Mouse (Mus musculus) left cerebral cortex, adult 18-20 months (tissue): ENCODE measurements around the gene Igflr1. TPM values are rescaled to one million over a fixed set of nuclear protein-coding genes. Genes with fewer than 3 reads are reported as not detected.

Experiments used
- DNase-seq, 2 experiments: peaks; one replicate each; pipeline ENCODE4 v3.0.0; 2021 to 2022; ENCODE audit warnings: low spot score in 2 of 2, mixed read lengths in 1 of 2
- total RNA-seq, 2 experiments: library from RNA; stranded (reverse); gene quantifications; 2 replicates each; pipeline ENCODE4 v1.2.3; 2021

The Igflr1 gene
- total RNA-seq, 2 experiments from 2014 or later: 2.9 to 4.7 TPM

GRCm38 (mm10) chr7:30587842-30588667 is 22.8 kb downstream of the Igflr1 start:
- DNase-seq: peak in 1 of 2 experiments; percentile 58

GRCm38 (mm10) chr7:30588676-30589434 is 23.6 kb downstream of the Igflr1 start, which contains the start of gene Kmt2b:
Kmt2b (minus strand) TSS chr7:30588726.
- peak; percentile 91 to 98 for DNase-seq

GRCm38 (mm10) chr7:30589435-30590301 is 24.4 kb downstream of the Igflr1 start:
- DNase-seq: peak; percentile 81 to 84

DNA sequence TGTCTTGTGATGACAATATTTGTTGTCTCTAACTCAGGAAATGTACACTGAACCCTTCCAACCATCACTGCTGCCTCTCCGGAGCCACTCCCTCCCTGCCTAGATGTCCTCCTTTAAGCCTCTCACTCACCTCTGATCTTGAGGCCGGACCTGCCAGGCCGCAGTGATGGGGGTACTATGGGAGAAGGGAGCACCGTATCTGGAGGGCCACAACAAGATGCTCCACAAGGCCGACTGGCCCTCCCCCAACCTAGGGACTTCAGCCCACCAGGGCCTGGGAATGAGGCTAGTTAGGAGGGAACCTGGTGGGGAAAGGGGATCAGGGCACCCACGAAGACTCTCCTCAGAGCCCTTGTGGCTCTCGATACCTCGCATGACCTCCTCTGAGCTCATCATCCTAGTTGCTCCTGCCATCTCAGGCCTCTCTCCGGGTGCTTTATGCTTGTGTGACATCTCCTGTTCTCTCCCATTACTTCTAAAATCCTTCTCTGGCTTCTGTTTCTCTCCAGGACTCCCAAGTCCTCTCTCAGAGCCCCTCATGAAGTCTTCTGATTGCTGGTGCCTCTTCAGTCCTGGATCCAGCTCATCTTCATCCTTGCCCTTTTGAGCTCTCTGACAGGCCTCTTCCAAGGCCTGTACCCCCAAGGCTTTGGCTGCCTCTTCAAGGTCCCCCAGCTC is 25.8 kb downstream of the Igflr1 start:
- no peak for DNase-seq

DNA sequence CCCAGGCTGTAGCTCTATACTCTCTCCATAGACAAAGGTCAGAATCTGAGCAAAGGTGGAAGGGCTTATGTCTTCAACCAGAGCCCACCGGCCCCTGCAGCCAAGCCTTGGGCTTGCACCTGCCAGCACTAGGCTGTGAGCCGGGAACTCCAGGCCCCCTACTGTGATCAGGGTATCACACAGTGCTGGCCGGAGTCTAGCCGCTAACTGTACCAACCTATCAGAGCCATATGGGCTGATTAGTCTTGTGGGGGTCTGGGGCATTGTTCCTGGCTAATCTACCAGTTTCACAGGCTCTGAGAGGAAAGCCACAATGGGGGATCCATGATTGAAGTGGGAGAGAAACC is 26.4 kb downstream of the Igflr1 start:
- DNase-seq: no peak

- no peak for DNase-seq
Observed at GRCm38 (mm10) chr7:30592772-30593423, 27.7 kb downstream of the Igflr1 start.

DNA sequence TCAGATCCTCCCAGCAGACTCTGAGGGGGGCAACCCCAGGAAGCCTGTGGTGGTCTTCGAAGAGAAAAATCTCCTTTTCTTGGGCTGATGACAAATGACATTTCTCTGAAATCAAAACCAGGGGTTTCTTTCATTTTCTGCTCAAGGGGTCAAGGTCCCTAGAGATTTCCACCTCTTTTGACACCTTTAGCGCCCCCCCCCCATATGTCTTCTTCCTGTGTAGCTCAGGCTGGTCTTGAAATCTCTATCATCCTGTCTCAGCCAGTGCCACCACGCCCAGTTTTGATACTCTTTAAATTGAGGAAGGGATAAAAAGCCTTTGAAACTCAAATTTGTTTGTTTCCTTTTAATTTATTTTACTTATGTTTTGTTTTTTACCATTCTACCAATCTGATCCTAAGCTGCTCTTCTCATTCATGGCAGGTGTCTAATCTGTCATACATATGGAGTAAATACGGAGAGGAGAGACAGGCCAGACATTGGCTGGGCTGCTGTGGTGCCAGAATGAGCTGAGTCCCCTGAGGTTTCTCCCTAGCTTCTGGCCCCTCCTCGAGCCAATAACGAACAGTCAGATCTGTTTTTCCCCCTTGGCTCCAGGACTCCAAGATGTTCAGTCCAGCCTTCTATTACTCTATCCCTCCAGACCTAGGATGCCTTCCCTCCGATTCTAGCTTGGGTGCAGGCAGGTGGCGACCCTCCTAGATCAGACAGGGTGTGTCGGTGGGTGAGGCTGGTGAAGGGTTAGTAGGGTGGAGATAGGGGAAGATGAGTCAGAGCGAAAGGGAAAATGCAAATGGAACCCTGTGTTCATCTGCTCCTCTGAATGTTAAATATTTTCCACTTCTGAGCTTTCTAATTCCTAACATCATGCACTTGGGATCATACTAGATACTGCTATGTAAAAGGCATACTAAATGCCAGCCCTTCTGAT is 28.6 kb downstream of the Igflr1 start:
- no peak for DNase-seq

DNA sequence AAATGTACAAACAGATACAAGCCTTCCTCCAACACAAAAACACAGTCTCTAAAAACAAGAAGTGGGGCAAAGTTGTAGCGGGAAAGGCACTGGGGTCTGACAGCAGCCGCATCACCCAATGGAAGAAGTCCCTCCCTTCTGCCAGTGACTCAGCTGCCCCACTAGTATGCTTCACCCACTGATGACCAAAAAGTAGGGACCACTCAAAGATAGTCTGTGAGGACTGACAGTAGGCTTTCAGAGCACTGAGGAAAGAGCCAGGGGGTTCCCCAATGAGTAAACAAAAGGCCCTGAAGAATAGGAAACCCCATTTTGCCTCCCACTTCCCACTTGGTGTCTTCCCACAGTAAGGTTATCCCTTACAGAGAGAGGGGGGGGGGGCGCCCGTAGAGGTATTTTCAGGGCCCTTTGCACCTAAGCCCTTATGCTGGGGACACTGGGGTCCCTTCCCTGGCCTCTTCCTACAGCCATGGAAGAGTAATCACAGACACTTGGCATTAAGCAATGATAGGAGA is 29.3 kb downstream of the Igflr1 start:
- DNase-seq: no peak

GRCm38 (mm10) chr7:30596093-30596492 is 30.9 kb downstream of the Igflr1 start:
- DNase-seq: no peak

- no peak for DNase-seq
Observed at GRCm38 (mm10) chr7:30596811-30597210, 31.6 kb downstream of the Igflr1 start.

DNA sequence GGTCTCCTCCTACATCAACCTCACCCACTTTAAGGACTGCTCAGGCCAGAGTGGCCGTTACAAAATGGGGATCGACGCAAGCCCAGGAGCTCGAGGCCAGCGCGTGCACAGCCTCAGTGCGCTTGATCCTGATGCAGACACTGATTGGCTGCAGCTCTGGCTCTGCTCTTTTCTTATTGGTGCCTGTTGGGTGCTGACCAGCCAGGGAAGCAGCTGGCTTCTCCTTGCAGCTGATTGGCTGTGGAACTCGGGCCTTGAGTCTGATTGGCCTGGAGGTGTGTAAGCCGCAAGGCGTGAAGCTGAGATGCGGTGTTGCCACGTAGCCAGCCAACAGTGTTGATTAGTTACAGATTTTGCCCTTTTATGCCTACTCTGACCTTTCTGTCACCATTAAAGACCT is 33.6 kb downstream of the Igflr1 start, which contains the start of gene Zbtb32:
Gene Zbtb32 (minus strand): TSS at position 124 of the 400 bp plus-strand sequence.
- no peak for DNase-seq

DNA sequence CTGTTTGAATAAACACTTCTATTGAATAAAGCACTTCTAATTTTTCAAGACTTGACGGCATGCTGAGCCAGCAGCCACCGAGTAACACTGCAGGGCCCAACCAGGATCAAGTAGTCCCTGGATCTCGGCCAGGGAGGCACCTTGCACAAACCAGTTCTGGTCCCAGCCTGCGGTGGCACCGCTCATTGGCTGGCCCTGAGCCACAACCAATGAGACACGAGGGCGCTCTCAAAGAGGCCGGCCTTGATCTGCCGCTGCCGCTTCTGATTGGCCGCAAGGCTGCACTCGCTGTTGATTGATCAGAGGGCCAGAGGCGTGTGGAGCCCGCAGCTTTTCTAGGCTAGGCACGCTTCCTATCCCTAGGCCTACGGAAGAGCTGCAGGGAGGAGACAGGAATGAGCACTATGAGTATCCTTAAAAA is 34.7 kb downstream of the Igflr1 start:
- DNase-seq: peak; percentile 90 to 93

DNA sequence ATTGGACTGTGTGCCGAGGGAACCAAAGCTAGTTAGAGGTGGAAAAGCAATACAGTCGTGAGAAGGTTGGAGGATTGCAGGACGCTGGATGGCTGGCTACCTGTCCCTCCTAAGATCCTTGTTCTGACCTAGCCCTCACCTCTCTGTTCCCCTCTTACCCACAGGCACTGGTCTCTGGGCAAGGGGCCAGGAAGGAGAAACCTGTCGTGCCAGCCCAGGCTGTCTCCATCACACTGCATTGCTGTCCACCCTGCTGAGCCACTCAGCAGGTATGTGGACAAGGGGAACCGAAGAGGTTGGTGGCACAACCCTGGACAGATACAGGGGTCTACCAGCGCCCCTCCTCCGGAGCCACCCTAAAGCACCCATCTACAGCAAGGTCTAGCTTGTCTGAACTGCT is 35.4 kb downstream of the Igflr1 start:
- no peak for DNase-seq

- no peak for DNase-seq
Observed at GRCm38 (mm10) chr7:30602583-30602982, 37.4 kb downstream of the Igflr1 start.

- DNase-seq: no peak
Observed at GRCm38 (mm10) chr7:30604424-30604823, 39.2 kb downstream of the Igflr1 start.

DNA sequence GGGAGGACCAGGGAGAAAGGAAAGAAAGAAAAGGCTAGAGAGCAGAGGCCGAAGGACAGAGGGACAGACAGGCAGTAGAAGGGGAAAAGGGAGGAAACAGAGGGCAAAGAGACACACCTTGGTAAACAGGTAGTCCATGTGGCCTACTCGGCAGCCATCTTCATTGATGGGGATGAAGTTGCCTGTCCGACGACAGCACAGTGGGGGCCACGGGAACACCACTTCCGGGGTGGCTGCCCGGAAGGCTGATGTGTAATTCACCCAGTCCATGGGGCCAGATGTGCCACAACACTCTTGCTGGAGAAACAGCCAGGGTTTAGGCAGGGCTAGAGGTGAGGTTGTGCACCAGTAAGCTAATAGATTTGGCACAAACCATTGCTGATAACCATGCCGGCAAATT is 39.7 kb downstream of the Igflr1 start:
- DNase-seq: no peak

GRCm38 (mm10) chr7:30607706-30608309 is 42.6 kb downstream of the Igflr1 start:
- DNase-seq: peak in 1 of 2 experiments; percentile 48

DNA sequence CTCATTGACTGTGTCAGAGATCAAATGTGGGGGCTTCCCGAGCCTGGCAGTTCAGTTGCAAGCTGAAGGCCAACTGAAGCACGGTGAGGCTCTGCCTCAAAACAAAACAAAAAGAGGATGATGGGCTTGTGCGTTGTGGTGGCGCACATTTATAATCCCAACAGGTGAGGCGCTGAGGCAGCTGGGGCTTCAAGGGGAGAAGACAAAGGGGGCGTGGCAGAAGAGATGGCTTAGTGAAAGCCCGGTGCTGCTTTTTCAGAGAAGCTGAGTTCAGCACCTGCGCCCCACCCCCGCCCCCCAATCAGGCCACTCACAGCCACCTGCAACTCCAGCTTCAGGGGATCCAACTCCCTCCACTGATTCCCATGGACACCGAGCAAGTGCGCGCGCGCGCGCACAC is 43.2 kb downstream of the Igflr1 start:
- no peak for DNase-seq
